ENCODE assay signal across 8 mouse cellular contexts in the genomic region with DNA sequence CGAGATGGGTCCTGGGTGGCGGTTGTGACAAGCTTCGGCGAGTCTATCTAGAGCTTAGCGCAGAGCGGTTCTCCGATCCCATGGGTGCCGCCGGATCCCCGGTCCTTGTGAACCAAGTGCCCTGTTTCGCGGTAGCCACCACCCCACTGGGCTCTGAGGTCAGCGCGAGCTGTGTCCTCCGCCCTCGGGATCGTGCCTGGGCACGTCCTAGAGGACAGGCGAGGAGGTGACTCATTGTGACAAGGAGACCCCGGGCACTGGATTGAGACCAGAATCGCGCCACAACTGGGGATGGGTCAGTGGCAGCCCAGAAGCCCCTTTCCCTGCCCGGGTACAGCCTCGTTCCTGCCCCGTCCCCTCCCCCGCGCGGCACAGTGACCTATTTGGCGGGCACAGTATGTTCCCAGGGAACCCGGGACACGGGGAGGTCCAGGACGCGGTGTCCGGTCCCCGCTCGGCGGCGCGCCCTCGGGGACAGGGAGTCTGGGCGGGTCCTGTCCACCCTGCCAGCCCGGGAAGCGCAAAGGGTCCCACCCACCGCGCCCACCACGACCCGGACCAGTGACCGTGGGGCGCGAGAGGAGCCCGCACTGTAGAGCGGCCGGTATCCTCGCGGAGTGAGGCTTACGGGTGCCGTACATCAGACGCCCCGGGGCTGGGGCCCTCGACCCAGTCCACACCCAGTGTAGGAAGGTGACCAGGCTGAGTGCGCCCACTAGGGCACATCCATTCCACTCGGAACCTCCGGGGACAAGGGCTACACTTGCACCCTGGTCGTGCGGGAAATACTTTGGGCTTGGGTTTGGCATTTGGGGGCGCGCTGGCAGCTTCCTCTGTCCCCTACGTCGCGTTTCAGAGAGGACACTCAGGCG. TPM values are rescaled to one million over a fixed set of nuclear protein-coding genes. Genes with fewer than 3 reads are reported as not detected.
A peak's percentile ranks its signal among the peaks of the same experiment; 100 is the strongest.
DNase-seq lines count a peak whose midpoint lies in the region; ATAC-seq and TF ChIP-seq lines count a peak whose summit lies in the region.

No protein-coding gene starts in this region.

- TF ChIP-seq CTCF in liver, adult 2 months (IDR thresholded peaks at IDR 0.05; ENCODE audit: low read depth, low read length): no peak

- no peaks in the 10 kb centered on the region; the same call in 1 of the 2 replicates for H3K79me2 ChIP-seq in liver, adult 2 months (ENCODE audit: control insufficient read depth, insufficient read depth, low read length)
- H3K79me2 ChIP-seq in myocyte (ENCODE audit: control insufficient read depth, insufficient read depth): peaks cover 62% of the 10 kb centered on the region

- H3K9me3 ChIP-seq in intestine, embryonic 14.5 days (ENCODE audit: control insufficient read depth, low read length): no peaks in the 10 kb centered on the region
- H3K9me3 ChIP-seq in liver, embryonic 11.5 days (ENCODE audit: control insufficient read depth, low read length): no peaks in the 10 kb centered on the region
- H3K9me3 ChIP-seq in stomach, embryonic 15.5 days: no peaks in the 10 kb centered on the region

- H3K27me3 ChIP-seq in liver, adult 2 months (ENCODE audit: control insufficient read depth, insufficient read depth, low read length): no peaks in the 10 kb centered on the region
- H3K27me3 ChIP-seq in intestine, embryonic 14.5 days (replicated peaks; ENCODE audit: control insufficient read depth, insufficient read depth, low read length): peaks cover 15% of the 10 kb centered on the region
- H3K27me3 ChIP-seq in liver, embryonic 11.5 days (replicated peaks; ENCODE audit: control insufficient read depth, insufficient read depth, low read length): peaks cover 28% of the 10 kb centered on the region
- H3K27me3 ChIP-seq in myocyte (ENCODE audit: control insufficient read depth, insufficient read depth, insufficient read length): no peaks in the 10 kb centered on the region
- peaks cover 8% of the 10 kb centered on the region for H3K27me3 ChIP-seq in stomach, embryonic 15.5 days (replicated peaks)

- no peaks in the 10 kb centered on the region for H3K36me3 ChIP-seq in liver, adult 2 months (ENCODE audit: control insufficient read depth, insufficient read depth, low read length)
- no peaks in the 10 kb centered on the region for H3K36me3 ChIP-seq in intestine, embryonic 14.5 days (ENCODE audit: control insufficient read depth, insufficient read depth, low read length)
- no peaks in the 10 kb centered on the region for H3K36me3 ChIP-seq in liver, embryonic 11.5 days (ENCODE audit: control insufficient read depth, insufficient read depth, low read length)
- H3K36me3 ChIP-seq in myocyte (ENCODE audit: control insufficient read depth, insufficient read depth): peaks cover 38% of the 10 kb centered on the region
- H3K36me3 ChIP-seq in stomach, embryonic 15.5 days: 0 out of 2 replicates have a peak, but pooled peaks cover under 1% of the 10 kb centered on the region

- no peak overlapping the region for H3K27ac ChIP-seq in liver, adult 2 months (replicated peaks; ENCODE audit: insufficient read depth, low read depth, low read length)
- peak overlapping the region; percentile 47 for H3K27ac ChIP-seq in intestine, embryonic 14.5 days (ENCODE audit: low read depth)
- no peak overlapping the region for H3K27ac ChIP-seq in liver, embryonic 11.5 days (ENCODE audit: low read depth, low read length)
- H3K27ac ChIP-seq in stomach, embryonic 15.5 days: peak overlapping the region; percentile 76

- DNase-seq in liver, adult 2 months (ENCODE audit: extremely low read depth, low read depth, low spot score): peak; percentile 68
- DNase-seq in liver: no peak
- peak; percentile 47 for DNase-seq in embryo, embryonic 10 days (ENCODE audit: low spot score)
- DNase-seq in gastrocnemius, postnatal 25 days: peak; percentile 89
- peak; percentile 82 for DNase-seq in intestine, embryonic 14.5 days (ENCODE audit: low spot score)
- DNase-seq in liver, embryonic 11.5 days (ENCODE audit: low spot score): peak; percentile 65

- peak overlapping the region; percentile 77 for H3ac ChIP-seq in myocyte (ENCODE audit: control insufficient read depth, insufficient read length)

- TF ChIP-seq POLR2A in liver, adult 2 months (IDR thresholded peaks at IDR 0.05; ENCODE audit: extremely low read depth, insufficient read depth, low read length): no peak
- TF ChIP-seq POLR2A in myocyte (IDR thresholded peaks at IDR 0.05; ENCODE audit: insufficient read length, low read depth): peak; percentile 45

- H3K4me3 ChIP-seq in liver, adult 2 months (ENCODE audit: insufficient read depth, low read depth, low read length): peak overlapping the region; percentile 59
- H3K4me3 ChIP-seq in intestine, embryonic 14.5 days (ENCODE audit: low read depth, low read length): peak overlapping the region; percentile 48
- peak overlapping the region; percentile 57 for H3K4me3 ChIP-seq in liver, embryonic 11.5 days (ENCODE audit: low read depth, low read length)
- H3K4me3 ChIP-seq in myocyte: peak overlapping the region; percentile 100
- H3K4me3 ChIP-seq in stomach, embryonic 15.5 days (replicated peaks): peak overlapping the region; percentile 57

- peak overlapping the region; percentile 47 for H3K9ac ChIP-seq in liver, adult 2 months (ENCODE audit: low read depth, low read length)
- peak overlapping the region; percentile 48 for H3K9ac ChIP-seq in intestine, embryonic 14.5 days (ENCODE audit: low read length)
- H3K9ac ChIP-seq in liver, embryonic 11.5 days (ENCODE audit: low read depth, low read length): peak overlapping the region; percentile 63
- peak overlapping the region; percentile 45; the same call in 1 of the 2 replicates for H3K9ac ChIP-seq in stomach, embryonic 15.5 days

- peak overlapping the region; percentile 88 for H3K4me2 ChIP-seq in intestine, embryonic 14.5 days (ENCODE audit: low read length)
- peak overlapping the region; percentile 71 for H3K4me2 ChIP-seq in liver, embryonic 11.5 days
- H3K4me2 ChIP-seq in myocyte (ENCODE audit: low read depth): no peak overlapping the region
- H3K4me2 ChIP-seq in stomach, embryonic 15.5 days: peak overlapping the region; percentile 93

- under 1% methylated on average over 71 of the region's 71 CpGs for WGBS in liver, adult 2 months
- WGBS in intestine, embryonic 14.5 days: under 1% methylated on average over 71 of the region's 71 CpGs
- WGBS in liver, embryonic 11.5 days: under 1% methylated on average over 71 of the region's 71 CpGs
- WGBS in stomach, embryonic 15.5 days: under 1% methylated on average over 71 of the region's 71 CpGs

- peak; percentile 26 for ATAC-seq in intestine, embryonic 14.5 days (replicated peaks; ENCODE audit: low FRiP score, low TSS enrichment, low read depth)
- 0 out of 2 replicates have a peak, but pooled peaks have one; percentile 30 for ATAC-seq in liver, embryonic 11.5 days (replicated peaks; ENCODE audit: low FRiP score)
- peak; percentile 33 for ATAC-seq in stomach, embryonic 15.5 days (ENCODE audit: insufficient read depth, low FRiP score, low read depth)

- peaks cover 5% of the 10 kb centered on the region for H3K4me1 ChIP-seq in liver, adult 2 months (ENCODE audit: control insufficient read depth, insufficient read depth, low read length)
- H3K4me1 ChIP-seq in intestine, embryonic 14.5 days (replicated peaks; ENCODE audit: control insufficient read depth, insufficient read depth, low read length): peaks cover 17% of the 10 kb centered on the region
- peaks cover 13% of the 10 kb centered on the region for H3K4me1 ChIP-seq in liver, embryonic 11.5 days (replicated peaks; ENCODE audit: control insufficient read depth, insufficient read depth, low read length)
- peaks cover 28% of the 10 kb centered on the region for H3K4me1 ChIP-seq in stomach, embryonic 15.5 days

TF ChIP-seq in myocyte, 11 proteins besides CTCF, POLR2A, EP300 and RAD21:
- TF ChIP-seq MYOG (IDR thresholded peaks at IDR 0.05; ENCODE audit: control insufficient read depth in 1 of 3, insufficient read depth in 1 of 3, insufficient read length in 2 of 3, low read depth in 2 of 3): peak in 1 of 3 experiments; percentile 29
- no peak for TF ChIP-seq SRF (IDR thresholded peaks at IDR 0.05; ENCODE audit: control insufficient read depth, insufficient read length, low read depth)
- TF ChIP-seq CEBPB (IDR thresholded peaks at IDR 0.05; ENCODE audit: insufficient read depth, poor library complexity, severe bottlenecking): no peak
- peak; percentile 66 for TF ChIP-seq POLR2AphosphoS2 (IDR thresholded peaks at IDR 0.05; ENCODE audit: insufficient read length, low read depth)
- no peak for TF ChIP-seq MAX (IDR thresholded peaks at IDR 0.05; ENCODE audit: low read depth)
- no peak for TF ChIP-seq E2F4 (IDR thresholded peaks at IDR 0.05; ENCODE audit: insufficient read depth)
- TF ChIP-seq MYOD1 (IDR thresholded peaks at IDR 0.05; ENCODE audit: control insufficient read depth in 1 of 3, insufficient read length in 2 of 3, low read depth in 2 of 3): peak in 1 of 3 experiments; percentile 7
- no peak for TF ChIP-seq TCF3 (IDR thresholded peaks at IDR 0.05; ENCODE audit: insufficient read length, low read depth)
- no peak for TF ChIP-seq REST (IDR thresholded peaks at IDR 0.05; ENCODE audit: insufficient read depth, insufficient read length)
- no peak for TF ChIP-seq TCF12 (IDR thresholded peaks at IDR 0.05; ENCODE audit: insufficient read depth, poor library complexity, severe bottlenecking)

RNA-seq across cellular contexts. Expression of a gene that starts 3.8 kb away (rescaled TPM):
- 0.37 and 0.60 TPM in 2 replicates for total RNA-seq in liver, adult 2 months (2014; rRNA removed)
- 6.9 and 9.3 TPM in 2 replicates for polyA plus RNA-seq in liver, adult 2 months (2012; rRNA removed)
- 10 to 100 TPM; 30.4 to 42.0 TPM for total RNA-seq in gastrocnemius, postnatal 25 days (2021)
- 55.5 and 75.7 TPM in 2 replicates for polyA plus RNA-seq in intestine, embryonic 14.5 days (2014; fragmentation: Nextera tagmentation; extraction: Ambion mirVana)
- polyA plus RNA-seq in liver, embryonic 11.5 days (2014; fragmentation: Nextera tagmentation; extraction: Ambion mirVana): 12.2 and 13.8 TPM in 2 replicates
- 2,069 TPM for polyA plus RNA-seq in myocyte (2012; fragmentation: generic; extraction: Trizol)
- polyA plus RNA-seq in stomach, embryonic 15.5 days (2015; fragmentation: Nextera tagmentation; extraction: Ambion mirVana): 89.7 and 102 TPM in 2 replicates

RNA-seq across cellular contexts. Expression of a gene that starts 19.4 kb away (rescaled TPM):
- 0.07 TPM in 1 of 2 replicates, not detected in the other for total RNA-seq in liver, adult 2 months (2014; rRNA removed)
- polyA plus RNA-seq in liver, adult 2 months (2012; rRNA removed): 0.15 TPM in 1 of 2 replicates, not detected in the other
- under 1 TPM; 0.33 to 0.78 TPM for total RNA-seq in gastrocnemius, postnatal 25 days (2021)
- 0.26 and 0.71 TPM in 2 replicates for polyA plus RNA-seq in intestine, embryonic 14.5 days (2014; fragmentation: Nextera tagmentation; extraction: Ambion mirVana)
- 4.4 TPM in 2 replicates for polyA plus RNA-seq in liver, embryonic 11.5 days (2014; fragmentation: Nextera tagmentation; extraction: Ambion mirVana)
- polyA plus RNA-seq in myocyte (2012; fragmentation: generic; extraction: Trizol): 6.8 TPM
- polyA plus RNA-seq in stomach, embryonic 15.5 days (2015; fragmentation: Nextera tagmentation; extraction: Ambion mirVana): 1.5 and 2.3 TPM in 2 replicates

Comparison
In these comparisons a context has a peak if more than half of its experiments do, and no peak if none do; other contexts are left out.
1. H3K27ac ChIP-seq: peak in intestine, embryonic 14.5 days (single experiment) and stomach, embryonic 15.5 days (single experiment); none in liver, adult 2 months (single experiment) and liver, embryonic 11.5 days (single experiment).
2. H3K4me3 ChIP-seq: peak in every context shown above with its lines; median percentile 100 in myocyte; 59 in liver, adult 2 months; 57 in liver, embryonic 11.5 days; 57 in stomach, embryonic 15.5 days; 48 in intestine, embryonic 14.5 days.
3. RNA of a gene that starts 3.8 kb away (polyA plus RNA-seq): 2,069 TPM in myocyte (single experiment); 89.7 to 102 TPM in stomach, embryonic 15.5 days, 55.5 to 75.7 TPM in intestine, embryonic 14.5 days, 12.2 to 13.8 TPM in liver, embryonic 11.5 days and 6.9 to 9.3 TPM in liver, adult 2 months; every median in the first group is over 10 times any median in the second.
4. Peak in every context shown above with its lines, with median percentiles within 50 percentile points of each other: H3K9ac ChIP-seq and ATAC-seq.